Mouse (Mus musculus) embryonic facial prominence, embryonic 12.5 days (tissue): Measurements from ENCODE around the gene Sec22c. TPM values are rescaled to one million over a fixed set of nuclear protein-coding genes. Genes with fewer than 3 reads are reported as not detected.
A peak's percentile ranks its signal among the peaks of the same experiment; 100 is the strongest.

Experiments
- ATAC-seq: fragments of 200-750 bp; cut with Nextera tagmentation; 2 replicates; pipeline ENCODE4 v1.8.0; 2017; ENCODE audit not compliant: insufficient number of reproducible peaks, insufficient read depth, low FRiP score, low TSS enrichment
- H3K27ac ChIP-seq: fragments of 300-500 bp; sonication (generic); 2 replicates; pipeline ENCODE4 v1.5.1; 2016; ENCODE audit warnings: mild to moderate bottlenecking
- H3K27me3 ChIP-seq: fragments of 300-500 bp; sonication (generic); 2 replicates; pipeline ENCODE4 v1.6.1; 2016; ENCODE audit warnings: mild to moderate bottlenecking, moderate library complexity
- H3K36me3 ChIP-seq: fragments of 300-500 bp; sonication (generic); 2 replicates; pipeline ENCODE4 v1.6.1; 2016; ENCODE audit warnings: mild to moderate bottlenecking
- H3K4me1 ChIP-seq: fragments of 300-500 bp; sonication (generic); 2 replicates; pipeline ENCODE4 v1.6.1; 2016
- H3K4me2 ChIP-seq: fragments of 300-500 bp; sonication (generic); replicated peaks from 2 replicates; pipeline ENCODE4 v1.6.1; 2016; ENCODE audit warnings: mild to moderate bottlenecking, moderate library complexity
- H3K4me3 ChIP-seq: fragments of 300-500 bp; sonication (generic); 2 replicates; pipeline ENCODE4 v1.5.1; 2016; ENCODE audit warnings: mild to moderate bottlenecking
- H3K9ac ChIP-seq: fragments of 300-500 bp; sonication (generic); 2 replicates; pipeline ENCODE4 v1.6.1; 2016; ENCODE audit warnings: mild to moderate bottlenecking, moderate library complexity
- H3K9me3 ChIP-seq: fragments of 300-500 bp; sonication (generic); 2 replicates; pipeline ENCODE4 v1.6.1; 2016; ENCODE audit warnings: mild to moderate bottlenecking, moderate library complexity
- WGBS: fragments of 180-500 bp; shearing (Covaris S2); methylation state at CpG from one replicate; pipeline ENCODE4 v1.1.7; 2016; 5-methylcytosine and 5-hydroxymethylcytosine counted together
- polyA plus RNA-seq: library from polyadenylated mRNA; unstranded; fragments of >200 nt; fragmentation: Nextera tagmentation; extraction: Ambion mirVana; gene quantifications from 2 replicates; pipeline ENCODE4 v1.2.1, GENCODE M21; 2016

The Sec22c gene
- 16.8 and 18.0 TPM in 2 replicates for polyA plus RNA-seq

DNA sequence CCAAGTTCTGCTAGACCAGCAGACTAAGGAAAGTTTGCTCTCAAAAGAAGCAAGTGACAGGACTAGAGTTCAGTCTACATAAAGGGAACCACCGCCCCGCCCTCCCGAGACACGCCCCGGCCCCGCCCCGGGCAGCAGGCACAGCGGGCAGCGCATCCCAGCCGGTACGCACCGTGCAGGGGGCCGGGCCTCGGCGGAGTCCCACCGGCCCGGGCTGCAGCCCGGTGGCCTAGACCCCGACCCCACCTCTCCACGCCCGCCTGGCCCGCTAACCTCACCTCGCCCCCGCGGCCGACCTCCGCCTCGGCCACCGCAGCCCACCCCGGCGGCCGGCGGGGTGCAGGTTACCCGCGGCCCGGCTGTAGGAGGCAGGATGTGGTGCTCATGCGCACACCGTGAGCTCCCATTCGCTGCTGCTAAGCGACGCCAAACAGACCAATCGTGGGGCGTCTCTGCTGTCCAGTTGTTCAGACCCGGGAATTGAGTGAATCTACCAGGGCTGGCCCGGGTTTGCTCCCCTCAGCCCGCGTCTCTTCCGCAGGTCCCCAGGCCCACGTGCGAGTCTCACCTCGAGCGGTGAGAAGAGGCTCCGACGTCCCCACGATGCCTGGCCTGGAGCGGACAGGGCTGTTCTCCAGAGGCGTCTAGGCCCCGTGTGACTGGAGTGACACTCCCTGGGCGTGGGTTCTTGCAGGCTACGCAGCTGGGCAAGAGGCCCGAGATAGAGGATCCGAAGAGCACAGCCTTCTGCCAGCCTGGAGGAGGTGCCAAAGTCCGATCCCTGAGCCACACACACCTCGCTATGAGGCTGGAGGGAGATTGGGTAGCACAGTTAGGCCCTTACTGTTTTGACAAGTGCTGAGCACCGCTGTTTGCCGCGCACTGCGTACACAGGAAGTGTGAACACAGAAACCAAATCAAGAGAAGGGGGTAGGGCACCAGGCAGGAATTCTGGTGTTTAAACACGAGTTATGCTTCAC is at the start of gene Sec22c:
Sec22c (minus strand) TSS at position 845 of the 980 bp plus-strand sequence.
- no peaks in the 10 kb centered on the region for H3K36me3 ChIP-seq
- 1% methylated on average over 56 of the region's 69 CpGs for WGBS

DNA sequence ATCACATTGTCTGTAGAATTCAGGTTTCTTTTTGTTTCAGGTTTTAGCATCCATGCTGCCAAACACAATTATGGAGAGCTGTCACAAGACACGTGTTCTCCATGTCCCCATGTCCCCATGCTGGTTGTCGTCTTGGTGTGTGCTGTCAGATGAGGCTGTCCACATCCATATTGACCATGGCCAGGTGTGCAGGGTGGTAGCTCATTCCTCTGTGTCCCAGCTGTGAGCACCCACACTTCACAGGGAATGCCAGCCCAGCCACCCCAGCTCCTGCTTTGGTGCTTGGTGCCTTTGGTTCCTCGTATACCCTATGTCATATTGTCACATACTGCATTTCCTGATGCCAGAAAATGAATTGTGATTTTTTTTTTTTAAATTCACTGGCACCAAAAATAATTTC is 49.3 kb upstream of the Sec22c start:
- Histone ChIP-seq H3K27ac (no peak overlapping the region), H3K9me3 (no peaks in the 10 kb centered on the region), H3K4me3 (no peak overlapping the region), H3K4me1 (peaks cover 18% of the 10 kb centered on the region), H3K4me2 (no peak overlapping the region), H3K27me3 (no peaks in the 10 kb centered on the region), H3K36me3 (peaks cover 63% of the 10 kb centered on the region), H3K9ac (no peak overlapping the region)
- no peak for ATAC-seq
- WGBS, result 86% methylated on average over 3 of the region's 3 CpGs

More for the DNA sequence above, at the start of gene Sec22c:
- ATAC-seq, result peak; percentile 97
- Histone ChIP-seq H3K4me2 (peak within 1 kb of the TSS; percentile 93), H3K9me3 (no peaks in the 10 kb centered on the region), H3K27me3 (no peaks in the 10 kb centered on the region), H3K4me1 (peaks cover 16% of the 10 kb centered on the region), H3K9ac (peak within 1 kb of the TSS; percentile 73), H3K4me3 (peak within 1 kb of the TSS; percentile 69), H3K27ac (peak within 1 kb of the TSS; percentile 75)

DNA sequence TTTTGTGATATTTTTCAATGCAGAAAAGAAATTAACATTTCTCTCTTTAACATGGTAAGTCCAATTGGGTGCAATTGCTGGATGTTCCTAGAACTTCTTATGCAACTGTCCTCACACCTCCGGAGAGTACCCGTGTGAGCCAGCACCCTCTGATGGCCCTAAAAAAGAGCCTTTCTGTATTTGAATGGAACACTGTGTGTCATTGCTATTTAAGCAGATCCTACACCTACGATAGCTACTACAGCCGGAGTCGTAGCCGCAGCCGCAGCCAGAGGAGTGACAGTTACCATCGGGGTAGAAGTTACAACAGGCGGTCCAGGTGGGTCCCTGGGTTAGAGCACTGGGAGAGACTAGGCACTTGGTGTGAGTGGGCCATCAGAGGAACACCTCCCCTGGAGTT is 47.5 kb upstream of the Sec22c start:
- H3K4me3 ChIP-seq, result no peak overlapping the region
- H3K9me3 ChIP-seq, result no peaks in the 10 kb centered on the region
- H3K4me2 ChIP-seq, result no peak overlapping the region
- peaks cover 5% of the 10 kb centered on the region for H3K4me1 ChIP-seq
- H3K27me3 ChIP-seq, result no peaks in the 10 kb centered on the region
- WGBS, result 96% methylated on average over 9 of the region's 9 CpGs
- H3K36me3 ChIP-seq, result peaks cover 81% of the 10 kb centered on the region
- no peak overlapping the region for H3K9ac ChIP-seq
- ATAC-seq, result no peak
- H3K27ac ChIP-seq, result no peak overlapping the region

DNA sequence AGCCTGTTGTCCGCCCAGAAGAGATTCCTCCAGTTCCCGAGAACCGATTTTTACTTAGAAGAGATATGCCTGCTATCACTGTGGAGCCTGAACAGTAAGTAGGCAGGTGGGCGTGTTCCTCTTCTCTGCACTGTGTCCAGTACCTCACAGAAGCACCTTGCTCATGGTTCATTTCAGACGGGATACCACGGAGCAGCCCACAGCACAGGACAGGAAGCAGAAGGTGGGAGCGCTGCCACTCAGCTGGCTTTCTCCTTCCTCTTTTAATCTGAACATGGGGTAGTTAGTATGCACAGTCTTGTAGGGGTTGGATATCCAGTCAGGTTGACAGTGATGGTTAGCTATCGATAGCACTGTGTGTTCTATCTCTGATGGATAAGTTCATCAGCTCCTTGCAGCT is 38.8 kb upstream of the Sec22c start:
- ATAC-seq, result no peak
- Histone ChIP-seq H3K4me2 (no peak overlapping the region), H3K9me3 (no peaks in the 10 kb centered on the region), H3K36me3 (peaks cover 80% of the 10 kb centered on the region), H3K9ac (no peak overlapping the region), H3K27me3 (no peaks in the 10 kb centered on the region), H3K27ac (no peak overlapping the region), H3K4me1 (no peaks in the 10 kb centered on the region), H3K4me3 (no peak overlapping the region)
- 90% methylated on average over 8 of the region's 8 CpGs for WGBS

DNA sequence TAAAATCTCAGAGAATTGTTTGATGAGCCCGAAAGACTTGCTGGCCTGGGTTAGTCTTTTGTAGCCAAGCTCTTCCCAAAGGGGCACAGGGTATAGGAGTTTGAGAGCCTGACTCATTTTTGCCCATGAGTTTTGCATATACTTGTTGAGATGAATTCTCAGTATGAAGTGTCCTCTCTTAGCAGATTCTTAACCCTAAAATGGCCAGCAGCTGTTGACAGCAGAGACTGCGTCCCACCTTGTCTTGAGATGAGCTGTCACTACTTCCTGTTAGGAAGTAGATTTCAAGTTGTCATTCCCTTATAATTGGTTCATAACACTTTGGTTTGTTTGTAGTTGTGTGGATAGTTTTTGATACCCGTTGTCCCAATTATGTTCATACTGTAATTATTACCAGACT is 35.9 kb upstream of the Sec22c start:
- Histone ChIP-seq H3K36me3 (peaks cover 54% of the 10 kb centered on the region), H3K4me3 (no peak overlapping the region), H3K9ac (no peak overlapping the region), H3K9me3 (no peaks in the 10 kb centered on the region), H3K4me2 (no peak overlapping the region), H3K27ac (no peak overlapping the region), H3K4me1 (no peaks in the 10 kb centered on the region), H3K27me3 (no peaks in the 10 kb centered on the region)
- 90% methylated on average over 3 of the region's 3 CpGs for WGBS
- ATAC-seq, result no peak

DNA sequence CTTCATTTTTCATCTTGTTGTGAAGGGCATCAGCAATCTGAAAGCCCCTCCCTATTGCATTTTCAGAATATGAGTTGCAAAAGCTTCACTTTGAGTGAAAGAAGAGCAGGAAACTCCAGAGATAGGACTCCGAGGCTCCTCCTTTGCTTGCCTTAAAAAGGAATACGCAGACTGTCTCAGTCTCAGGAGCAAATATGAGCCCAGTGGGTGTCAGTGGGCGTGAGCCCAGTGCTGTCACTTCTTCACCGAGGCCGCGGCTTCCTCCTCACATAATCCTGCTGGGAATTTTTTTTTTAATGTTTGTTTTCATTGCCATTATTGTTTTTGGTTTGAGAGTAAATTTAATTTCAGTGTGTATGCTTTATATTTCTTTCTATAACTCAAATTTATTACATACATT is 35.2 kb upstream of the Sec22c start:
- H3K9me3 ChIP-seq, result no peaks in the 10 kb centered on the region
- H3K9ac ChIP-seq, result no peak overlapping the region
- H3K4me2 ChIP-seq, result no peak overlapping the region
- peaks cover 50% of the 10 kb centered on the region for H3K36me3 ChIP-seq
- no peak for ATAC-seq
- H3K4me3 ChIP-seq, result no peak overlapping the region
- H3K27ac ChIP-seq, result no peak overlapping the region
- no peaks in the 10 kb centered on the region for H3K4me1 ChIP-seq
- WGBS, result 90% methylated on average over 6 of the region's 6 CpGs
- H3K27me3 ChIP-seq, result no peaks in the 10 kb centered on the region

DNA sequence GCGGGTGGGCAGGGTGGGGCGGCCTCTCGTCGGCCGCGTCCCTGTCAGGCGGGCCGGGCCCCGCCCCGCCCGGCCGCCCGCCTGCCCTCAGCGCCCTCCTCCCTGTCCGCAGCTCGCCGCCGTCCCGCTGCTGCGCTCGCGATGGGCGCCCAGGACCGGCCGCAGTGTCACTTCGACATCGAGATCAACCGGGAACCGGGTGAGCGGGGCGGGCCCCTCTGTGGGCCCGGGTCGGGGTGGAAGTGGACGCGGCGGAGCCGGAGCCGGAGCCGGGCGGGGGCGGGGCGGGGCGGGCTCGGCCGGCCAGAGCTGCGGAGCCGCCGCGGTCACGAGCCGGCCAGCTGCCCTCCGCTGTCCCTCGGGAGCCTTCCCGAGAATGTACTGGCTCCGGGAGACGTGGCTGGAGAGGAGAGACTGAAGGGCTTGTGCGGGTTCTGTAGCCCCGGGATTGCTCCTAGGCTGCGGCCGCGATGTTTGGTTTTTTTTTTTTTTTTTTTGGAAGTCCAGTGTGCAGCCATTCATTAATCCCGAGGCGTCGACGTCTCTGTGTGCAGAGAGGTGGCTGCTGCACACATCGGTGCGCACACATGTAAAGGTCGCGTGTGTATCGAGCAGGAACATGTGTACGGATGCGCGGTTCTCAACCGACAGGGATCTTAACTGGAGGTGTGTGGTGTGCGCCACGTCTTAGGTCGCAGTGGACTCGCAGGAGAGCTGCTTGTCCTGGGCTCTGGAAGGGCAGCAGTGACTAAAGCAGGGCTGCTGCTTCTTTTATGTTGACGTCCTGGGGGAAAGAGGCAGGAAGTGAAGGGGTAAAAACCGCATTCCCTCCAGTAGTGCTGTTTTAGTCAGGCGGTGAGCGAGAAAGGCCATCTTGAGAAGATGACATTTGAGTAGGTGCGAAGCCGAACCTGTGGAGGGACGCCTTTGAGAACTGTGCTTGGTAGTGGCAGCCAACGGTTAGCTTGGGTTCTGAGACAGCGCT is 14.3 kb upstream of the Sec22c start:
- H3K4me1 ChIP-seq, result peaks cover 7% of the 10 kb centered on the region; the same call in 1 of the 2 replicates
- H3K27ac ChIP-seq, result peak overlapping the region; percentile 96
- H3K4me3 ChIP-seq, result peak overlapping the region; percentile 98
- peak overlapping the region; percentile 88 for H3K4me2 ChIP-seq
- peak; percentile 76 for ATAC-seq
- WGBS, result under 1% methylated on average over 74 of the region's 87 CpGs
- no peaks in the 10 kb centered on the region; the same call in 1 of the 2 replicates for H3K36me3 ChIP-seq
- no peaks in the 10 kb centered on the region for H3K27me3 ChIP-seq
- no peaks in the 10 kb centered on the region for H3K9me3 ChIP-seq
- H3K9ac ChIP-seq, result peak overlapping the region; percentile 98

DNA sequence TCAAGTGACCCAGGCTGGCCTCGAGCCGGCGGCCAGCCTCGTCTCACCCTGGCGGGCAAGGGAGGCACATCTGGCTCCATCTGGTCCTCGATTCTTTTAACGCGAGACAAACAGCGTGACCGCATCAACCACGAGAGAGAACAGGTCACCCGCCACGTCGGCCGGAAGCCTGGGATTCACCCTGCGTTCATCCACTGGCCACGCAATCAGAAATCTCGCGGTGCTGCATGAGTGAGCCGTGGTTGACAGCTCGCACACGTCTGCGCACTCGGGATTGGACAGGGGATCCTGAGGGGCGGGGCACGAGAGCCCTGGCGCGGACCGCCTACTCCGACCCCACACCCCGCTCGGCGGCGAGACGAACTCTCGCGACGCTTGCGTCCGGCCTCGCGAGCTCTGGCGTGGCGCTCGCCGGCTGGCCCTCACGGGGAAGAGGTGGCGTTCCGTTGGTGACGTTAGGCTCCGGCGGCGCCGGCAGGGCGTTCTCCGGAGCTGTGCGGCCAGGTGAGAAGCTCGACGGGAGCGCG is 13.6 kb upstream of the Sec22c start, which contains the start of gene Nktr:
Nktr (plus strand) TSS at position 378 of the 527 bp plus-strand sequence.
- H3K9ac ChIP-seq, result peak within 1 kb of the TSS; percentile 98
- peak within 1 kb of the TSS; percentile 98 for H3K4me3 ChIP-seq
- H3K27ac ChIP-seq, result peak within 1 kb of the TSS; percentile 96
- under 1% methylated on average over 47 of the region's 61 CpGs for WGBS
- H3K36me3 ChIP-seq, result no peaks in the 10 kb centered on the region; the same call in none of the 2 replicates
- H3K4me2 ChIP-seq, result peak within 1 kb of the TSS; percentile 88
- H3K27me3 ChIP-seq, result no peaks in the 10 kb centered on the region
- H3K4me1 ChIP-seq, result peaks cover 7% of the 10 kb centered on the region; the same call in 1 of the 2 replicates
- H3K9me3 ChIP-seq, result no peaks in the 10 kb centered on the region
- ATAC-seq, result peak; percentile 98

DNA sequence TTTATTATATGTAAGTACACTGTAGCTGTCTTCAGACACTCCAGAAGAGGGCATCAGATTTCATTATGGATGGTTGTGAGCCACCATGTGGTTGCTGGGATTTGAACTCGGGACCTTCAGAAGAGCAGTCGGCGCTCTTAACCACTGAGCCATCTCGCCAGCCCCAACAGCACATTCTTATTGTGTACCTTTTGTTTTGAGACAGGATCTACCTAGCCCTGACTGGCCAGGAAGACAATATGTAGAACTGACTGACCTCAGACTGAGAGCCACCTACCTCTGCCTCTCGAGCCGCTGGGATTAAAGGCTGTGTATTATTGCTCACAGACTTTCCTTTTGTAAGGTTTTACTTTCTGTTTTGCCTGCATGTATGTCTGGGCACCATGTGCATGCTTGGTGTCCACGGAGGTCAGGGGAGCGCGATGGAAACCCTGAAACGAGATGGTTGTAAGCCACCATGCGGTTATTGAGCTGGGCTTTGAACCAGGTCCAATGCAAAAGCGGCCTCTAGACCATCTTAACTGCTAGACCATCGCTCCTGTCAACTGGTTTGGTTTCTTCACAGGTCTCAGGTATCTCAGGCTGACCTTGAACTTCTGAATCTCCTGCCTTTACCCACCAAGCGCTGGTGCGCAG is 12.9 kb upstream of the Sec22c start:
- H3K9me3 ChIP-seq, result no peaks in the 10 kb centered on the region
- 0 out of 2 replicates have a peak, but pooled peaks have one; percentile 1 for ATAC-seq

DNA sequence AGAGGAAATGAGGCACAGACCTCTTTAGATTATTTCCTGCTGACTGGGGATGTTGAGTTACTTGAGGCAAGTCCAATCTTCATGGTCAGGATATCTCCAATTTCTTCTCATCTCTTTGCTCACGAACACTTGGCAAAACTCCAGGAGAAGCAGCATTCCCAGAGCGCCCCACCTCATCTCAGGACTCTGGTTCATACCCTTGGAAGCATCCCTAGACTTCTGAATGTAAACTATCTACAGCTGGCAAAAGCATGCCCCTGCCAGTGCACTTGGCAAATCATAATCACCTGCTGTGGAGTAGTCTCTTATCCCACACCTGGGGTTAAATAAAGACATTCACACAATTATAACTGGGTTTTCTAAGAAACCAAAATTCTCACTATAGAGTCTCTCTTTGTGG is 11.8 kb upstream of the Sec22c start:
- Histone ChIP-seq H3K36me3 (peaks cover 10% of the 10 kb centered on the region), H3K27ac (no peak overlapping the region), H3K4me2 (no peak overlapping the region), H3K4me3 (no peak overlapping the region), H3K4me1 (peaks cover 7% of the 10 kb centered on the region; the same call in 1 of the 2 replicates), H3K27me3 (no peaks in the 10 kb centered on the region), H3K9ac (no peak overlapping the region), H3K9me3 (no peaks in the 10 kb centered on the region)
- ATAC-seq, result no peak
- WGBS, result 81% methylated on average over 2 of the region's 2 CpGs

More for the DNA sequence above, 12.9 kb upstream of the Sec22c start:
- peak overlapping the region; percentile 98 for H3K4me3 ChIP-seq
- H3K9ac ChIP-seq, result peak overlapping the region; percentile 98
- peaks cover 7% of the 10 kb centered on the region; the same call in 1 of the 2 replicates for H3K4me1 ChIP-seq
- peak overlapping the region; percentile 91 for H3K27ac ChIP-seq
- H3K4me2 ChIP-seq, result peak overlapping the region; percentile 88
- peaks cover 6% of the 10 kb centered on the region for H3K36me3 ChIP-seq
- H3K27me3 ChIP-seq, result no peaks in the 10 kb centered on the region
- WGBS, result 64% methylated on average over 15 of the region's 15 CpGs
